Mouse (Mus musculus): ENCODE measurements around the gene Bmper. TPM values are rescaled to one million over a fixed set of nuclear protein-coding genes. Genes with fewer than 3 reads are reported as not detected.

Gene Bmper
- 5.9 and 8.6 TPM in 2 replicates for polyA plus RNA-seq (2012; rRNA removed)

- no peak for DNase-seq (ENCODE audit: low read depth)
These were observed at the start of gene Bmper for GRCm38 (mm10) chr9:23222841-23223548. Gene Bmper (plus strand): TSS chr9:23223076.

GRCm38 (mm10) chr9:23177476-23177875, 45.4 kb upstream of the Bmper start:
- no peak for DNase-seq (ENCODE audit: low read depth)

GRCm38 (mm10) chr9:23187181-23187580, 35.7 kb upstream of the Bmper start:
- DNase-seq (ENCODE audit: low read depth): no peak

GRCm38 (mm10) chr9:23188136-23188535, 34.7 kb upstream of the Bmper start:
- DNase-seq (ENCODE audit: low read depth): no peak

GRCm38 (mm10) chr9:23190950-23191349, 31.9 kb upstream of the Bmper start:
- no peak for DNase-seq (ENCODE audit: low read depth)

- DNase-seq (ENCODE audit: low read depth): no peak
These were observed 31.4 kb upstream of the Bmper start for GRCm38 (mm10) chr9:23191431-23191830.

GRCm38 (mm10) chr9:23192567-23193331, 30.1 kb upstream of the Bmper start:
- no peak for DNase-seq (ENCODE audit: low read depth)

- no peak for DNase-seq (ENCODE audit: low read depth)
These were observed 23.9 kb upstream of the Bmper start for GRCm38 (mm10) chr9:23198996-23199395.

- no peak for DNase-seq (ENCODE audit: low read depth)
These were observed 23.0 kb upstream of the Bmper start for GRCm38 (mm10) chr9:23199841-23200240.

- no peak for DNase-seq (ENCODE audit: low read depth)
These were observed 22.0 kb upstream of the Bmper start for GRCm38 (mm10) chr9:23200828-23201227.

GRCm38 (mm10) chr9:23202431-23202830, 20.4 kb upstream of the Bmper start:
- peak; percentile 41 for DNase-seq (ENCODE audit: low read depth)

GRCm38 (mm10) chr9:23204339-23205288, 18.3 kb upstream of the Bmper start:
- no peak for DNase-seq (ENCODE audit: low read depth)

GRCm38 (mm10) chr9:23205304-23205703, 17.6 kb upstream of the Bmper start:
- no peak for DNase-seq (ENCODE audit: low read depth)

GRCm38 (mm10) chr9:23205757-23206156, 17.1 kb upstream of the Bmper start:
- no peak for DNase-seq (ENCODE audit: low read depth)

- DNase-seq (ENCODE audit: low read depth): no peak
These were observed 16.7 kb upstream of the Bmper start for GRCm38 (mm10) chr9:23206181-23206580.

- no peak for DNase-seq (ENCODE audit: low read depth)
These were observed 10.6 kb upstream of the Bmper start for GRCm38 (mm10) chr9:23212303-23212702.

GRCm38 (mm10) chr9:23219754-23220153, 3.1 kb upstream of the Bmper start:
- no peak for DNase-seq (ENCODE audit: low read depth)

- no peak for DNase-seq (ENCODE audit: low read depth)
These were observed 900 bp upstream of the Bmper start for GRCm38 (mm10) chr9:23221976-23222375.

- DNase-seq (ENCODE audit: low read depth): no peak
These were observed 410 bp upstream of the Bmper start for GRCm38 (mm10) chr9:23222492-23222840.

GRCm38 (mm10) chr9:23223549-23224077, 737 bp downstream of the Bmper start:
- no peak for DNase-seq (ENCODE audit: low read depth)

- DNase-seq (ENCODE audit: low read depth): no peak
These were observed 10.7 kb downstream of the Bmper start for GRCm38 (mm10) chr9:23233464-23234121.

Measured in gonadal fat pad, adult 2 months (tissue).